Comparison of ENCODE assay signal across 10 mouse cellular contexts in genomic region chr14:119003320-119003719, GRCm38 (mm10).
DNase-seq lines count a peak whose midpoint lies in the region; TF ChIP-seq lines count a peak whose summit lies in the region.
"Had no signal": no experiment of that assay in that cellular context is flagged by ENCODE, and none has a peak within 500 bp of the region (broad histone marks: within the 10 kb centered on the region; RNA-seq: fewer than 3 reads in every experiment).

No protein-coding gene starts in this region.

- DNase-seq in adrenal gland, postnatal 36 days: peak; percentile 17 to 22
- no peak for DNase-seq in adrenal gland, adult 18-20 months (ENCODE audit: low spot score in 2 of 2)
- peak in 1 of 2 experiments; percentile 48 for DNase-seq in spleen, adult 2 months (ENCODE audit: low read depth in 1 of 2, low spot score in 2 of 2)
- no peak for DNase-seq in spleen, adult 12 weeks (ENCODE audit: low spot score)
- no peak for DNase-seq in lung, adult 2 months
- no peak for DNase-seq in left cerebral cortex, postnatal 25 days (ENCODE audit: low spot score in 2 of 2)
- DNase-seq in gastrocnemius, postnatal 36 days: no peak
- DNase-seq in cerebellum, adult 11-12 months: no peak

- no peak overlapping the region for H3K4me3 ChIP-seq in spleen, adult 2 months (ENCODE audit: extremely low read depth, insufficient read depth, insufficient read length)
- no peak overlapping the region for H3K4me3 ChIP-seq in lung, adult 2 months (replicated peaks; ENCODE audit: extremely low read depth, low read depth, low read length)
- H3K4me3 ChIP-seq: limb, embryonic 15.5 days had no signal

- no peak overlapping the region for H3K27ac ChIP-seq in spleen, adult 2 months (ENCODE audit: insufficient read depth, low read length)
- H3K27ac ChIP-seq: limb, embryonic 15.5 days had no signal

- intact Hi-C loops in left cerebral cortex, postnatal 25 days (cut with DNase I): no loop called here
- intact Hi-C loops in gastrocnemius, postnatal 36 days (cut with DNase I): no loop called here

- no peaks in the 10 kb centered on the region for H3K27me3 ChIP-seq in spleen, adult 2 months (ENCODE audit: control insufficient read depth, insufficient read depth, low read length)
- H3K27me3 ChIP-seq: limb, embryonic 15.5 days had no signal

- peaks cover 2% of the 10 kb centered on the region; the same call in 1 of the 2 replicates for H3K4me1 ChIP-seq in spleen, adult 2 months (ENCODE audit: control insufficient read depth, insufficient read depth, insufficient read length)
- no peaks in the 10 kb centered on the region for H3K4me1 ChIP-seq in lung, adult 2 months (ENCODE audit: control insufficient read depth, insufficient read depth, low read length)

- TF ChIP-seq POLR2A in spleen, adult 2 months (IDR thresholded peaks at IDR 0.05; ENCODE audit: low read depth, low read length): no peak
- TF ChIP-seq POLR2A in lung, adult 2 months (IDR thresholded peaks at IDR 0.05; ENCODE audit: borderline replicate concordance, extremely low read depth, low read depth, low read length): no peak

- no peaks in the 10 kb centered on the region for H3K36me3 ChIP-seq in spleen, adult 2 months (ENCODE audit: control insufficient read depth, insufficient read depth, low read length)
- H3K36me3 ChIP-seq: G1E had no signal

- peak; percentile 47; the same call in 1 of the 2 replicates for TF ChIP-seq CTCF in spleen, adult 2 months (IDR thresholded peaks at IDR 0.05; ENCODE audit: extremely low read depth, insufficient read depth, insufficient read length, insufficient replicate concordance)
- peak; percentile 58 for TF ChIP-seq CTCF in lung, adult 2 months (IDR thresholded peaks at IDR 0.05; ENCODE audit: insufficient read depth, low read length)

Comparison
In these comparisons a context has a peak if more than half of its experiments do, and no peak if none do; other contexts are left out.
1. DNase-seq: peak in adrenal gland, postnatal 36 days (2 of 2); none in adrenal gland, adult 18-20 months (0 of 2), spleen, adult 12 weeks (single experiment), lung, adult 2 months (single experiment), left cerebral cortex, postnatal 25 days (0 of 2), gastrocnemius, postnatal 36 days (0 of 2) and cerebellum, adult 11-12 months (single experiment).